Mouse (Mus musculus): ENCODE measurements around the gene Irf8. TPM values are rescaled to one million over a fixed set of nuclear protein-coding genes. Genes with fewer than 3 reads are reported as not detected.

Irf8 gene
- polyA plus RNA-seq, 1 experiment from 2014 or later: 15.7 TPM

DNA sequence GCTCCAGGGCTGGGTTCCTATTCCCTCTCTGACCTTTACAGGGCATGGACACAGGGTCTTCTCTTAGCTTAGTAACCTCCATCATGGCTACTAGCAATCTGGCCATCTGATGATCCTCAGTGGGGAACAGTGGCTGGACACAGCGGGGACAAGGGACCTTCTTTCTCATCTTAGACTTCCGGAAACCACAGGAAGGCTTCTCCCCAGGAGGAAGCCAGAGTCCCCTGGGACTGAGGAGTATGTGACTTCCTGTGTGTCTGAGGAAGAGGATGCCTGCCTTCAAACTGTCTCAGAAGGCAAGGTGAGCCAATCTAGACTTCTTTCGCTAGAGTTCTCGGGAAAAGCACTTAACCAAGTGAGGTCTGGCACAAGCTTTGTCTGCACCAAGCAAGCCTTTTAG, 36.1 kb upstream of the Irf8 start:
- no peak for DNase-seq (ENCODE audit: low spot score)
- Histone ChIP-seq H3K9me3 (replicated peaks; ENCODE audit: low read length) (no peaks in the 10 kb centered on the region), H3K4me1 (replicated peaks; ENCODE audit: insufficient read depth, low read length) (peaks cover 3% of the 10 kb centered on the region; the same call in 1 of the 2 replicates), H3K27ac (peak overlapping the region; percentile 43; the same call in 1 of the 2 replicates), H3K9ac (ENCODE audit: low read depth, low read length) (no peak overlapping the region), H3K27me3 (ENCODE audit: insufficient read depth, low read length) (no peaks in the 10 kb centered on the region), H3K4me3 (replicated peaks; ENCODE audit: low read depth, low read length) (no peak overlapping the region), H3K4me2 (ENCODE audit: low read length) (no peak overlapping the region), H3K36me3 (ENCODE audit: insufficient read depth, low read length) (no peaks in the 10 kb centered on the region)
- no peak for ATAC-seq (replicated peaks; ENCODE audit: low FRiP score, low read depth)
- no peak for TF ChIP-seq CTCF (IDR thresholded peaks at IDR 0.05; ENCODE audit: low read depth)
- 69% methylated on average over 4 of the region's 4 CpGs for WGBS

DNA sequence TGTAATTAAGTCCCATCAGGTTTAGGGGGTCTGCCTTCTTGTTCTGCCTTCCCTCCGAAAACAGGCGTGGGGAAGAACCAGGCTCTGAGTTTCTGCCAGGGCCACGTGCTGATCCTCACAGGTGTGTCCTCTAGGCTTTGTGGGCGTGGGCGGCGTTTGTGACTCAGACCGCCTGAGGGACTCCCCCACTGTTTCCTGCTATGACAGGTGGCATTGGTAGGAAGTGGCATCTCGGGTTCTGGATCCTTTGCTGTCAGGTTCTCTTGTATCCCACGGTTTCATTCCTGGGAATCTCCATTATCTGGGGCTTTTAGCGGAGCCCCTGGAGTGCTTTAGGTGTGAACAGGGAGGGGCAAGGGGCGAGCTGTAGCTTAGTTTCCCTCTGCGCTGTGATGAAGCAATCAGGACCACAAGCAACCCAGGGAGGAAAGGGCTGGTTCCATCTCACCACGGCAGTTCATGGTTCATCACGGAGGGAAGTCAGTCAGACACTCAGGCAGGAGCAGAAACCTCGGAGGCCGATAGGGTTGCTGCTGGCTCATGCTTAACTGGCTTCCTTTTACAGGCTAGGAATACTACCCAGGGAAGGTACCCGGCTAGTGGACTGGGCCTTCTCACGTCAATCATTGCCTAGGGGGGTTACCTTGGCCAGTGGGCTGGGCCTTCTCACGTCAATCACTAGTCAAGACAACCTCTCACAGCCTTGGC, 34.2 kb upstream of the Irf8 start:
- Histone ChIP-seq H3K4me2 (ENCODE audit: low read length) (no peak overlapping the region), H3K27ac (no peak overlapping the region), H3K27me3 (ENCODE audit: insufficient read depth, low read length) (no peaks in the 10 kb centered on the region), H3K9me3 (replicated peaks; ENCODE audit: low read length) (no peaks in the 10 kb centered on the region), H3K9ac (ENCODE audit: low read depth, low read length) (no peak overlapping the region), H3K4me1 (replicated peaks; ENCODE audit: insufficient read depth, low read length) (0 out of 2 replicates have a peak, but pooled peaks cover 3% of the 10 kb centered on the region), H3K36me3 (ENCODE audit: insufficient read depth, low read length) (no peaks in the 10 kb centered on the region), H3K4me3 (replicated peaks; ENCODE audit: low read depth, low read length) (no peak overlapping the region)
- DNase-seq (ENCODE audit: low spot score): no peak
- no peak for TF ChIP-seq CTCF (IDR thresholded peaks at IDR 0.05; ENCODE audit: low read depth)
- peak; percentile 66; the same call in 1 of the 2 replicates for ATAC-seq (replicated peaks; ENCODE audit: low FRiP score, low read depth)
- 47% methylated on average over 19 of the region's 19 CpGs for WGBS

GRCm38 (mm10) chr8:120704203-120704602, 32.0 kb upstream of the Irf8 start:
- 27% methylated on average over 9 of the region's 9 CpGs for WGBS
- Histone ChIP-seq H3K4me3 (replicated peaks; ENCODE audit: low read depth, low read length) (no peak overlapping the region), H3K4me2 (ENCODE audit: low read length) (no peak overlapping the region), H3K9ac (ENCODE audit: low read depth, low read length) (no peak overlapping the region), H3K4me1 (replicated peaks; ENCODE audit: insufficient read depth, low read length) (no peaks in the 10 kb centered on the region), H3K27me3 (ENCODE audit: insufficient read depth, low read length) (no peaks in the 10 kb centered on the region), H3K27ac (no peak overlapping the region), H3K36me3 (ENCODE audit: insufficient read depth, low read length) (no peaks in the 10 kb centered on the region), H3K9me3 (replicated peaks; ENCODE audit: low read length) (no peaks in the 10 kb centered on the region)
- DNase-seq (ENCODE audit: low spot score) (no peak), ATAC-seq (replicated peaks; ENCODE audit: low FRiP score, low read depth) (no peak)
- TF ChIP-seq CTCF (IDR thresholded peaks at IDR 0.05; ENCODE audit: low read depth): no peak

- 65% methylated on average over 15 of the region's 15 CpGs for WGBS
- Histone ChIP-seq H3K4me3 (replicated peaks; ENCODE audit: low read depth, low read length) (no peak overlapping the region), H3K9ac (ENCODE audit: low read depth, low read length) (no peak overlapping the region), H3K4me1 (replicated peaks; ENCODE audit: insufficient read depth, low read length) (no peaks in the 10 kb centered on the region), H3K9me3 (replicated peaks; ENCODE audit: low read length) (no peaks in the 10 kb centered on the region), H3K27me3 (ENCODE audit: insufficient read depth, low read length) (no peaks in the 10 kb centered on the region), H3K27ac (no peak overlapping the region), H3K36me3 (ENCODE audit: insufficient read depth, low read length) (no peaks in the 10 kb centered on the region), H3K4me2 (ENCODE audit: low read length) (no peak overlapping the region)
- ATAC-seq (replicated peaks; ENCODE audit: low FRiP score, low read depth) (no peak), DNase-seq (ENCODE audit: low spot score) (no peak)
- no peak for TF ChIP-seq CTCF (IDR thresholded peaks at IDR 0.05; ENCODE audit: low read depth)
Observed at GRCm38 (mm10) chr8:120705163-120705562, 31.0 kb upstream of the Irf8 start.

DNA sequence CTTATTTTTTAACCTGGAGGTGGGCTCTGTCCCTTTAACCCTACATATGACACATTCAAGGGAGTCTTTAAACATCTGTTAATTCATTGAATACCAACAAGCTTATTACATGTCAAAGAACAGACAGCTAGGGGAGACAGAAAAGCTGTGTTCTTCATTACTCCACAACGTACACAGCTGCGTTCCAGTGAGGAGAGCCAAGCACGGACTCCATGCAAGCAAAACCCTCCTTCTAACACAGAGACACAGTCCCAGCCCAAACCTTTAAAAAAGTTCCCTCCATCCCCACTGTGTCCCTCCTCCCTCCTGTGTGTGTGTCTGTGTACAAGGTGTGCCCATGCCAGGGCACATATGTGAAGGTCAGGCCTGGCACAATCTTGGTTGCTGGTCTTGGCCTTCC, 30.0 kb upstream of the Irf8 start:
- TF ChIP-seq CTCF (IDR thresholded peaks at IDR 0.05; ENCODE audit: low read depth): no peak
- Histone ChIP-seq H3K4me3 (replicated peaks; ENCODE audit: low read depth, low read length) (no peak overlapping the region), H3K36me3 (ENCODE audit: insufficient read depth, low read length) (no peaks in the 10 kb centered on the region), H3K27me3 (ENCODE audit: insufficient read depth, low read length) (no peaks in the 10 kb centered on the region), H3K4me1 (replicated peaks; ENCODE audit: insufficient read depth, low read length) (no peaks in the 10 kb centered on the region), H3K4me2 (ENCODE audit: low read length) (no peak overlapping the region), H3K9ac (ENCODE audit: low read depth, low read length) (no peak overlapping the region), H3K9me3 (replicated peaks; ENCODE audit: low read length) (no peaks in the 10 kb centered on the region), H3K27ac (no peak overlapping the region)
- no peak for ATAC-seq (replicated peaks; ENCODE audit: low FRiP score, low read depth)
- 72% methylated on average over 3 of the region's 3 CpGs for WGBS
- DNase-seq (ENCODE audit: low spot score): no peak

DNA sequence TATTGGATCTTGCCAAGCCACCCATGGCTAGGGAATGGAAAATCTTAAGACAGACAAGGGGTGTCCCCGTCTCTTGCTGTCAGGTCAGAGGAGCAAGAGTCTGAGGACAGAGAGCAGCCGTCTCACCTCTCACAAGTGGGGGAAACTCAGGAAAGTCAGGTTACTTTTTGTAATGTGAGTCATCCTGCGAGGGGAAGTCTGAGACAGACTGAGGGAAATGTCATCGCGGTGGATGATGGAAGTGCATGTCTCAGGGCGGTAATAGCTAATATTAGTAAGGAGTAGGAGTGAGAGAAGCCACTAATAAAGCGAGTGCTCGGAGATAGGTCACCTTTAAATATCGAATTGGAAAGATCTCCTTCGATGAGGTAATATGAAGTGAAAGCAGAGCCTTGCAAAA, 27.0 kb upstream of the Irf8 start:
- H3K36me3 ChIP-seq (ENCODE audit: insufficient read depth, low read length): no peaks in the 10 kb centered on the region
- no peaks in the 10 kb centered on the region for H3K27me3 ChIP-seq (ENCODE audit: insufficient read depth, low read length)
- DNase-seq (ENCODE audit: low spot score): no peak
- no peak overlapping the region for H3K4me3 ChIP-seq (replicated peaks; ENCODE audit: low read depth, low read length)
- H3K4me2 ChIP-seq (ENCODE audit: low read length): no peak overlapping the region
- ATAC-seq (replicated peaks; ENCODE audit: low FRiP score, low read depth): no peak
- H3K9me3 ChIP-seq (replicated peaks; ENCODE audit: low read length): no peaks in the 10 kb centered on the region
- TF ChIP-seq CTCF (IDR thresholded peaks at IDR 0.05; ENCODE audit: low read depth): no peak
- H3K4me1 ChIP-seq (replicated peaks; ENCODE audit: insufficient read depth, low read length): no peaks in the 10 kb centered on the region
- WGBS: 62% methylated on average over 10 of the region's 10 CpGs
- H3K27ac ChIP-seq: no peak overlapping the region
- no peak overlapping the region for H3K9ac ChIP-seq (ENCODE audit: low read depth, low read length)

DNA sequence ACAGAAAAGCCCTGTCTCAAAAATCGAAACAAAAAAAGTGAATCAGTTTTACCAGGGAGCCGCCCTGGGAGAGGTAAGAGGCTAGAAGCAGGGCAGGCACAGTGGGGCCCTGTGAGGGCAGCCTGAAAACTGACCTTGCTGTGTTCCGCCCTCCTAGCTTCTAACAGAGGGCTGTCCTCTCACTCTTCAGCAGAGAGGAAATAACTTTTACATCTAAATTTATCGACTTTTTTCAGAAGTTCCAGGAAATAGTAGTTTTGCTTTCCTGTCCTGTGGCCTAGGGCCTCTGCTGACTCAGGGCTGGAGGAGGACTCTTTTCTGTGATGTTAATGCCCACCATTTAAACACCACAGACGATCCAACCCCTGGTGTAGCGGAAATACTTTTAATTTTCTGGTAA, 21.0 kb upstream of the Irf8 start:
- peak overlapping the region; percentile 1; the same call in 1 of the 2 replicates for H3K27ac ChIP-seq
- no peaks in the 10 kb centered on the region for H3K27me3 ChIP-seq (ENCODE audit: insufficient read depth, low read length)
- no peaks in the 10 kb centered on the region for H3K9me3 ChIP-seq (replicated peaks; ENCODE audit: low read length)
- WGBS: 59% methylated on average over 6 of the region's 6 CpGs
- no peak for ATAC-seq (replicated peaks; ENCODE audit: low FRiP score, low read depth)
- peak; percentile 68 for DNase-seq (ENCODE audit: low spot score)
- H3K9ac ChIP-seq (ENCODE audit: low read depth, low read length): no peak overlapping the region
- no peaks in the 10 kb centered on the region for H3K36me3 ChIP-seq (ENCODE audit: insufficient read depth, low read length)
- H3K4me1 ChIP-seq (replicated peaks; ENCODE audit: insufficient read depth, low read length): no peaks in the 10 kb centered on the region
- no peak overlapping the region for H3K4me2 ChIP-seq (ENCODE audit: low read length)
- H3K4me3 ChIP-seq (replicated peaks; ENCODE audit: low read depth, low read length): no peak overlapping the region
- TF ChIP-seq CTCF (IDR thresholded peaks at IDR 0.05; ENCODE audit: low read depth): no peak

Data from kidney, postnatal 0 days (tissue).